Mouse (Mus musculus) left cerebral cortex, postnatal 10 days (tissue): Measurements from ENCODE around the gene Adora2a. TPM values are rescaled to one million over a fixed set of nuclear protein-coding genes. Genes with fewer than 3 reads are reported as not detected.

Experiments used
- total RNA-seq, 2 experiments: library from RNA; stranded (reverse); gene quantifications; 2 replicates each; pipeline ENCODE4 v1.2.3; 2021

Gene Adora2a
- total RNA-seq, 2 experiments from 2014 or later: 7.9 to 22.1 TPM

Other genes with a start within 250 kb of the Adora2a start
- gene Specc1l, start 104.8 kb upstream of the Adora2a start, total RNA-seq: 10 to 100 TPM; 44.2 to 46.6 TPM
- under 1 TPM; 0.32 to 0.51 TPM for gene Upb1, start 84.2 kb downstream of the Adora2a start, total RNA-seq
- gene Snrpd3, start 200.7 kb downstream of the Adora2a start, total RNA-seq: 100 to 1,000 TPM in 1 of 2 experiments, 10 to 100 TPM in 1; 96.2 to 103 TPM
- gene Gucd1, start 201.1 kb downstream of the Adora2a start, total RNA-seq: 10 to 100 TPM; 21.6 to 22.0 TPM
- gene Lrrc75b, start 243.5 kb downstream of the Adora2a start, total RNA-seq: 10 to 100 TPM; 21.3 to 27.5 TPM
- 1 to 10 TPM; 1.5 to 4.1 TPM for gene Ggt1, start 244.7 kb downstream of the Adora2a start, total RNA-seq